Mouse (Mus musculus) cerebellum, postnatal 4 days (tissue): ENCODE results near the gene Ccdc85c.

ENCODE experiments used
- DNase-seq, 2 experiments: peaks; one replicate each; pipeline ENCODE4 v3.0.0; 2022; ENCODE audit warnings: low spot score in 2 of 2, mixed read lengths in 1 of 2

The Ccdc85c gene

DNA sequence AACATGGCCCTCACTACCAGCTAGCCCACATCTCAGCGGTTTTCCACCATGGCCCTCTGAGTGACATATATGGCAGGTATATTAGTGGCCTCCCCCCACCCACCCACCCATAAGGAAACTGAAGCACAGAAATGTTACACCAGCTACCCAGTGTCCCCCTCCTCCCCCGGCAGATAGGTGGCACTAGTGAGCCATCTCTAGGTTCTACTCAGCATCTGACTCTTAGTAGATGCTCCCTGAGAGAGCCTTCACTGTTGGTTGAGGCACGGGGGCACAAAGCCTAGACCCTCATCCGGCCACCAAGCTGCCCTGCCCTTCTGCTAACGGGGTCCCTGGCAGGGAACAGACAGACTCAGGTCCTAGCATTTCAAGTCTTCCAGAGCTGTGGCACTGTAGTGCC lies 57.7 kb downstream of the Ccdc85c start:
- peak in 1 of 2 experiments; percentile 66 for DNase-seq

DNA sequence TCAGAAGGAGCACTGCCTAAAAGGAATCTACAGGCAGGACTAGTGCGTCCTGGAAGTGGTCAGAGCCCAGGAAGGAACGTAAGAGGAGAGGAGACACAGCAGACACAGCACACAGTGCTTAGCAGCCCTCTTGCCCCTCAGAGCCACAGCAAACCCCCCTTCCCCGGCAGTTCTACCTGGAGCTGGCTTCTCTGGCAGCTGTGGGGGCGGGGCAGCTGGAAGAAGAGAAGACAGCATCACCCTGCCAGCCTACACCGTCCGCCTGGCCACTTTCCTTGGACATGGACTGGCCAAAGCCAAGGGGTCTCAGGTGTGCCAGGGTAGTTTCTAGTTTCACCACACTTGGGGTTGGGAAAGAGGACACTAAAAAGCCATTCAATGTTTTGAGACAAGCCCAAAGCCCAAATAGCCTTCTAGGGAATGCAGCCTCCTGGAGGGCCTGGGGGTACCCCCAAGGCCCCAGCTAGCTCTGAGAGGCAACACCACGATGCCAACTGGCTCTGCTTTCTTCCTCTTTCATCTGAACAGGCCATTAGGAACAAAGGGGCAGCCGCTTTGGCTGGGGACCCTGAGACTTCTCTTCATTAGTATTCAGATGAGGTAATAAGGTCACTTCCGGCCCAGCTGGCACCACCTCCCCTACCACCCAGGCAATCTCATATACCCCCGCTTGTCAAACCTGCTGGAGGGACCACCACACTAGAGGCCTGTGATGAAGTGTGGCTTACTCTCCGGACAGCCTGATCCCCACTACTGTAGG lies 58.4 kb downstream of the Ccdc85c start:
- DNase-seq = no peak

DNA sequence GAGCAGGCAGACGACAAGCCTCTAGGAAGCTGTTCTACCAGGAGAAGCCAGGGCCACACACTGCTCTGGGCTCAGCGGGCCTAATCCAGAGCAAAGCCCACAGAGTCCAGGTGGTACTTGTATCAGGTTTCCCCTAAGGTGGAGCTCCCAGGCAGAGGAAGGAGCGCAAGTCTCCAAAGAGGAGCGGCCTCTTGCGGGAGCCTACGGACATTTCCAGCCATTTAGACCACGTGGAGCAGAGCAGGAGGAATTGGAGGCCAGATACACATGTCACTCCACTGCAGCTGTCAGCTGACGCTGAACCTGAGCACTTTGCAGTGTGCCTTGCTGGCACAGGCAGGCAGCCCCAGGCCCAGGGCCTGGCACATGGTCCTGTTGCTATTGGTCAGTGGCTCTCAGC lies 60.1 kb downstream of the Ccdc85c start:
- no peak for DNase-seq

DNA sequence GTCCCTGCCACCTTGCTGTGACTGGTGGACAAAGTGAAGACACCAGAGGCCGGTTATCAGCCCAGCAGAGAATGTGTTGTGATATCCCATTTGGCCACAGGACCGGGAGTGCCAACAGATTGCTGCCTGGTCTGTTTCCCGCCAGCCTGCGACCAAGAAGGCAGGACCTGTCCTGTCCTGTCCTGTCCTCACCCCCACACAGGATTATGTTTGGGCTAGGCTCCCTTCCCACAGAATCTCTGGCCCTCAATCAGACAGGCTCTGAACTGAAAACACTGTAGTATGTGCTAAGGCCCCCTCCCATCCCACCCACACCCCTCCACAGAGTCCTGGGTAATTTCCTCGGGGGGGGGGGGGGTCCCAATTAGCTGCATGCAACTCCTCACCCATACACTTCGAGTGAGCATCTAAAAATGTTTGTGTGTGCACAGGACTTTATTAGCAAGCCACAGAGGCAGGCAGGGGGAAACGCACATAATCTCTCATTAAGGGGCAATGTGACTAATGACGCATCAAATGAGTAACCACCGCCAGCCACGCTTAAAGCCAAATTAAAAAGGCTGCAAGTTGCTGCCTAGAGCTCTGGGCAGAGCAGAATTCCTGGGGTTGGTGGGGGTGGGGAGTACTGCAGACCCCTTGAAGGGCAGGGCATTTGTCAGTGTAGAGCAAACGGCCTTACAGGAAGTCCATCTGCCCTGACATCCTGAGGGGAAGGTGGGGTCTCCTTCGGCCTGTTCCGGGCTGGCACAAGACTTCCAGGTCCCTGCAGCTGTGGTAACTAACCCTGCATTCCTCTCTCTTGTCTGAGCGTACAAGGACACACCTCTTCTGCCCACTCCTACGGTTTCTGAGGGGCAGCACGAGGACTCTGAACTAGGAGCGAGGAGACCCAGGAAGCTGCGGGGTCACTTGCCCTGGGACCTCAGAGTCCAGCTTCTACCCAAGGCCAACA lies 61.9 kb downstream of the Ccdc85c start:
- no peak for DNase-seq

DNA sequence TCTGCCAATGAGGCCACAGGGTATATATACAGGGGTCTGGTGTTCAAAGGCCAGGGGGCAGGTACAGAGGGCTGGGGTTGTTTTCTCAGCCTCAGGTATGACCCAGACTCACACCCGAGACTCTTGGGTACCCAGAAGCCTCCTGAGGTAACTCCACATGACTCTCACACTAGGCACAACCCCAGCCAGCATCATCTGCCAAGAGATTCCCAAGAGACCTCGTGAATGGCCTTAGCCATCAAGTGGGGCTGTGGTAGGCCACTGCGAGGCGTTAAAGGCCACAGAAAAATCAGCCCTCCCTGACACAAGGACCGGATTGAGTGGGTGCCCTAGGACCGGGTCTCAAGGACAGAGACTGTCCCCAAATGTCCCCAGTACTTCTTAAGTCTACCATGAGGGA lies 62.7 kb downstream of the Ccdc85c start:
- DNase-seq = no peak

DNA sequence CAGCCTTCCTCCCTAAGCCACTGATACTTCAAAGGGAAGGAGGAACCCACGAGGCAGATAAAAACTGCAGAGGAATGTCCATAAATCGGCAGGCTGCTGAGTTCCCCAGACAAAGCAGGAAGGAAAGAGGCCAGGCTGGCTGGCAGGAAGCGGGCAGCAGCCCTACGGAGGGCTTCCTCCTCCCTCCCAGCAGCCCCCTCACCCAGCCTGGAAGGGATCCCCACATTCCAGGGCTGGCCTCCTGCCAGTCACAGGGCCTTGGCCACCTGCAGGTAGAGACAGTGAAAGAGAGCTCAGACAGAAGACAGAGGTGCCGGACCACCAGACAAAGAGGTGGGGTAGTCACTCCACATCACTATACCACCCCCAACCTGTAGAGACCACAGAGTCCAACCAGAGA lies 63.2 kb downstream of the Ccdc85c start:
- no peak for DNase-seq

DNA sequence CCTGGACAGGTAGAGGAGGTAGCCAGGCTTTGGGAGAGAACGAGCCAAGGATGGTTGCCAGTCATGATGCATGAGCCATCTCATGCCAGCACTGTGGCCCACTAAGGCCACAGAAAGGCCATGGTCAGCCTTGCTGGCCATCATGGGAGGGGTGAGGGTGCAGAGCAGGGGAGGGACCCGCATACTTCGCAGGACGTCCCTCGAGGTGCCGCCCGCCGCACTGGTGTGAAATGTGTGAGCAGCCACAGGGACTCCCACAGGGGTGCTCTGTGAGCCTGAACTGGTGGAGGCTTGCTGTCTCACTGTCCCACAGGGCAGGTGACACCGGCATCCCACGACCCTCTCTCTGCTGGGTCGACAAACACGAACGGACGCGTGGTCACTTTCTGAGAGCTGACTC lies 64.6 kb downstream of the Ccdc85c start:
- DNase-seq = no peak

DNA sequence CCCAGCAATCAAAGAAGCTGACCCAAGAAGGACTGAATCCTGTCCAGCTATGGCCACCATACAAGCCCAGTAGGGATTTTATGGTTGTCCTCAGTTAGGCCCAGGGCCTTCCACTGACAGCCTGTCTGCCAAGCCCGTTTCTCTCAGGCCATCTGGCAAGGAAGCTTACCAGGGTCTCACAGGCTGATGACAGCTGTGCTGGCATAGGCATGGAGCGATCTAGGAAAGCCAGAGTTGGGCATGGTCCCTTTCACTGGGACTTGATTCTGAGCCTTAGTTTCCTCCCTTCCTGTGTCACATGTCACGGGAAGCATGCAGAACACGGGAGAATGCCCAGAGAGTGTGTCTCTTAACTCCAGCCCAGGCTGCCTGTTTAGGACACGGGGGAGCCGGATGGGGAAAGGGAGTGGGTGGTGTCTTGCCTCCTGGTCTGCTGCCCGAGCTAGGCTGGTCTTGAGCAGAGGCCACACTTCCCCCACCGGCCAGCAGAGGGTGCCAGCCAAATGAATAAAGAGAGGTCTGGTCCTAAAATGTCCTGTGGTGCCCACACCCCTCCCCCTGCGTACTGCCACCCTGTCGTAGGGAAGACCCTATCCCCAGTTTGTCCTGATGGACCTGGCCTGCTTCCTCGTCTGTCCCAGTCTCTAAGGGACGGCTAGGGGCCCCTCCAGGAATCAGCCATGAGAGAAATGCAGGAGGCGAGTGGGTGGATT lies 66.3 kb downstream of the Ccdc85c start:
- DNase-seq = peak in 1 of 2 experiments; percentile 83

DNA sequence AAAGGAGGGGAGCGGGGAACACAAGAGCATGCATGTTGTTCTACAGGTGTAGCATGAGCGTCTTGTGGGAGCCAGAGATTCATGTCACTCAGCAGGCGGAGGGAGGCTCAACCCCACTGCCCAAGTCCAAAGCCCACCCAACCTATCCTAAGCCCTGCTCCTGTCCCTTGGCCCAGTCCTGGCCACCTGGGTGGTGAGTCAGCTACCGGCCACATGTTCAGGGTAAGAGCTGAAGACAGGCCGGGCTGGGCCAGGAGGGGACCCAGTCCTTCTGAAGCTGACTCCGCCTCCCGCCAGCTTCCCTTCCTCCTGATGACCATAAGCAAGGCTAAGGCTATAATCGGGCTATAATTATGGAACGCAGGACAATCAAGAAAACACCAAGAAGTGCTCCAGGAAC lies 67.0 kb downstream of the Ccdc85c start:
- no peak for DNase-seq

DNA sequence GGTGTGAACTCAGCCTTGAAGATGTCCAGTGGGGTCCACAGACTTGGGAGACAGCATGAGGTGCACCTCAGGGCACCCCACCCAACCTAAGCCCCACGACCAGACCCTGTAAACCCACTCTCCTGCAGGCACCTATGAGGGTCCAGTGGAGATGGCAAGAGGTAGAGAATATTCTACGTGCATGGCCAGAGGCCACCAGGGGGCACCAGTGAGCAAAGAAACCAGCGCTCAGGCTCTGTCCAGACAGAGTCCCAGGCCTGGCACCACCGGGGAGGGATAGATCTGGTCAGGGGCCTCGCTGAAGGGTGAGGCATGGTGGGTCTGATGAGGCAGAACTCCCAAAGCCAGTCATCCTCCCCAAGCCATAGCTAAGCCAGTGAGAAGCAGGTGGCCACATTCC lies 68.6 kb downstream of the Ccdc85c start:
- DNase-seq = peak; percentile 84 to 92

DNA sequence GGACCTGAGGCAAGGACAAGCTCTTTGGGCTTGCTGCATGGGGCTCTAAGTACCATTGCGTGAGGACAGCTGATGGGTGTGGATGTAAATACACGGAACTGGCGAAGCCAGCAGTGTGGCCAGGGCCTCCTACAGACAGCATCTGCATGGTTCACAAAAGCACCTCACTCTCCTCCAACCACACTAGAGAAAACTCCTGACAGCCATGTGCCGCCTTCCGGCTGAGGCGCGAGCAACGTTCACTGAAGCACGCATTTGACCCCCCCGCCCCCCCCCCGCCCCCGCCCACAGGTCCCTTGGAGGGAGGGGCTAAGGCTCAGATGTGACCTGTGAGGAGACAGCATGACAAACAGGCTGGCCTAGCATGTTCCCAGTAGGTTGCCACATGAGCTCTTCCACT lies 70.2 kb downstream of the Ccdc85c start:
- no peak for DNase-seq

DNA sequence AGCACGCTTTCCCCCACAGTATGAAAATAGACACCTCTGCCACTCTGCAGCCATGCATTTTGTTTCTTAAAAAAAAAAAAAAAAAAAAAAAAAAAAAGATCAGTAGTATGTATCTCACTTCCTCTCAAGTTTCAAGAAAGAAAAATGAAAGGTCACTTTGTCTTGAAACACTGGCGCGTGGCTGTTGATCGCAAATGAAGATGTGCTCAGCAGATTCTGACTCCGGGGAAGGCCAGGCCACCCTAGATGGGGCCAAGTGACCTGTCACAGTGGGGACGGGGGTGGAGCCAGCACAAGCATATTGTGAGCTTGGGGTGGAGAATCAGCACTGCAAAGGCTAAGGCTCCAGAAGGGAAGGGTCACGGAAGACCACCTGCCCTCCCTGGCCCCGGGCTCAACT lies 71.3 kb downstream of the Ccdc85c start:
- DNase-seq = no peak

DNA sequence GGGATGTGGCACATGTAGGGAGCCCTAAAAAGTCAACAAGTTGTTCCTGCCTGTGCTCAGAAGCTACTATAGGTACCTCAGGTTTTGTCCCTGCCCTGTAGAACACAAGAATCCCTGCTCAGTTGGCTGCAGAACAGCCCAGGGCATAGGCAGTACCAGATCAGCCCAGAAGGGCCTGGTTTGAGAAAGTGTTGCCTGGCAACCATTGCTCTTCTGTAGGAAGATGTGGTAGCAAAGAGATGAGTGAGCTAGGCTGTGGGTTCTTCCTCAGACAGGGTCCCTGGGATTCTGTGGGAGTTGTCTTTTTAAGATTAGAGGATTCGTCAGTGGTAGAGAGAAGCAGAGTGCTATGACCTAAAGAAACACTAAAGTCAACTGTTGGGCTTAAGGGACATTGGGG lies 75.1 kb downstream of the Ccdc85c start:
- no peak for DNase-seq

DNA sequence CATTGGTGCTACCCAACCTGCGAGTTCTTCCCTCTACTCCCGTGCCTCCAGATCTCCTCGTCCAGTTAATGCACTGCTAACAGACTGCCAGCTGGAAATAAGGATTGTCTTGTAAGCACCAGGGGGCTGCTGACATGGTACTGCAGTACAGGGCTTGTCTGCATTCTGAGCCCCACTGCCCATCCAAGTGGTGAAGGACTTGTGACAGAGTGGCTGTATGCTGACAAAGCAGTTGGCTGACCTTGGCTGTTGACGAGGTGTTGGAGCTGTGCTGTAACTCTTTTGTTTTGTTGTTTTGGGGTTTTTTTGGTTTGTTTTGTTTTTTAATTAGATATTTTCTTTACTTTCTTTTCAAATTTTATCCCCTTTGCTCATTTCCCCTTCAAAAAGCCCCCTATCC lies 76.8 kb downstream of the Ccdc85c start:
- DNase-seq = no peak

DNA sequence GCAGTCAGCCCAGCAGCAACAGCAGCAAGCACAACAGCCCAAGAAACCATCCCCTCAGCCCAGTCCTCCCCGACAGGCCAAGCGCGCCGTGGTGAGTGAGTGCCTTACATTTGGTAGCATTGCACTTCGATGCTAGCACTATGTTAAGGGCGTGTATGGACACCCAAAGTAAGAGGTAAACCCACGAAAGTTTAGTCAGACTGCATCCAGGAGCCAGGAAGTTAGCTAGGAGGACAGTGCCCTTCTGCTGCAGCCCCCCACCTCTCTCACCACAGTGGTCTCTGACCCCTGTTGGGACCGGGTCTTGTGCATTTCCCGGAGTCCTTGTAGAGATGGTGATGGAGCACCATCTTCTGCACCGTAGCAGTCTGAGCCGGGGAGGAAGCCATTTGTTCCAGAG lies 79.5 kb downstream of the Ccdc85c start:
- DNase-seq = no peak

DNA sequence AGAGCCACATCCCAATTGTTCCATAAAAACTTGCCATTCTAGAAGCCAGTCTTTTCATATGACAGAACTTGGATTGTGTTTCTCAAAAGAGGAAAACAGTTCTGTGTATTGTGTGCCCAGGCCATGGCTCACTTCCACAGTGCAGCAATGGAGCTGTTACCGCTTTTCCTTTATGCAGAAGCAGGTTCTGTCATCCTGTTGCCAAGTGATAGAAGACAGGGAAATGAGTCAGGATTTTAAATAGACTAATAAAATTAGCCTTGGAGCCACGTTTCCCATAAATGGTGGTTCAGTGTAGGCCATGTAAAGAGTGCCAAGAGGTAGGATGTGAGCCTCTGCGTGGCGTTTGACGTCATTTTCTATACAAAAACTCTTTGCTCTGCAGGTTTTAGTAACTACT lies 81.3 kb downstream of the Ccdc85c start:
- DNase-seq = no peak

DNA sequence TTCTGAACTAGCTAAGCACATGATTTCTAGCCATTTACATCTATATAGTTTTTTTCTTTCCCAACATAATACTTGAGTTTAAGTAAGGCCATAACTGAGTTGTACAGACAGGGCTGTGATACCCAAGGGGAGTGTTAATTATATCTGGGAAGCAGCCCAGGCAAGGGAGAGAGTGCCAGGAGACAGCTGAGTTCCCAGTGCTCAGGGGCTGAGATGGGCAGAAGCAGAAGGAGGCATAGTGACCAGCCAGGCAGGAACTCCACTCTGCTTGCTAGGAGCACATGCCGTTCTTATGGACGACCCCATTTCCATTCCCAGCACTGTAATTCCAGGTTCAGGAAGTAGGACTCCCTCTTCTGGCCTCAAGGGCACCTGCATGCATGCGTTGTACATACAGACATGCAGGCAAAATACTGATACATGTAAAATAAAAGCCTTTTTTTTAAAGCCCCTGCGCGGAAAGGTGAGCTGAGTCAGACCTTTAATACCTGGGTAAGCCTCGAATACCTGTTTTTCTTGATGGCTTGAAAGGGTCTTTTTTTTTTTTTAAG lies 87.6 kb downstream of the Ccdc85c start:
- no peak for DNase-seq

DNA sequence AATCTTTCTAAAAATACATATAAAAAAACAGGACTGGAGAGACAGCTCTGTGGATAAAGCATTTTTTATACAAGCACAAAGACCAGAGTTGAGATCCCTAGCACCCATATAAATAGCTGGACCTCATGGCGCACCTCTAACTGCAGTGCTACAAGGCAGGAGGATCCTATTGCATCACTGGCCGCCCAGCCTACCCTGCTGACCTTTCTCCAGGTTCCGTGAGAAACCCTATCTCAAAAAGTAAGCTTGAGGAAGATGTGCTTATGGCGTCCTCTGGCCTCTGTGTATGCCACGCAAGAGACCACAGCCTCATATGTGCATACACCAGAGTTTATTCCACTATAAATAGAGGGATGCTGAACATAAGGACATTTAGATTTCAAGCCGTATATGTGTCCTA lies 93.5 kb downstream of the Ccdc85c start:
- DNase-seq = no peak

DNA sequence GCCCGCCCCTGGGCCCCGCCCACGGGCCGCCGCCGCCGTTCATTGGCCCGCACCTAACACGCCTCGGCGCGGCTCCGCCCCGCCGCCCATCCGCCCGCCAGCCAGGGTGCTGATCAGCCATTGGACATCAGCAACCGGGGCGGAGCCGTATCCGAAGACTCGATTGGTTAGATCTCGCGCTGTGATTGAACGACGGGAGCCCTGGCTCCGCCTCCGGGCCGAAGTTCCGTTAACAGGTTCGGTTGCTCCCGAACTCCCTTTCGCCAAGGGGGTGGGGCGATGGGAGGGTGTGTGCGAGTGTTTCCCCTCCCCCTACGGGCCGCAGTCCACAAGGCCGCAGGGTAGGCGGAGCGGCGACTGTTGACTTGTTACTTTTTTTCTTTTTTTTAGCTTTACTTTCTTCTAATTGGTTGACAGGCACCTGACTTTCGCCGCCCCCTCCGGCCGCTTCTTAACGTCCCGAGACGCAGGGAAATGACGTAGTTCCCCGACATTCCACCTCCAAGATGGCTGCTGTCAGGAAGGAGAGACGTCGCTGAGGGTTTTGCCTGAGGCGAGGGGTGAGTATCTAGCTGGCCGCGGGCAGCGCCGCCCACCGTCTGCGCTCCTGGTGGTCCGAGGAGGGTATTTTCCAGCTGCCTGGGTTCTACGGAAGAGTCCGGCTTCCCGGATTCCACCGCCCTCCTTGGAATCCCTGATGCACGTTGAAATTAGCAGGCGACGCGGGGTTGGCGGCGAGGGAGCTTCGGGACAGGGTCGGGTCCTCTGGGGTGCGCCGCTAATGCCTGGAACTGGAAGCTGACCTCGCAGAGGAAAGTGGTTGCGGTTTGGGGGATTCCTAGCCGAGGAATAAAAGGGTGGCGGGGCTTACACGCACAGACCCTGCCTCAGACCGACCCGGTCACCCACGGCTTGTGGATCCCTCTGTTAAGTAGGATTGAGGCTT lies 95.6 kb downstream of the Ccdc85c start, which contains the start of gene Ccnk:
Gene Ccnk, plus strand, starts transcription at position 259 of the 946 bp plus-strand sequence.
- peak; percentile 94 to 98 for DNase-seq

DNA sequence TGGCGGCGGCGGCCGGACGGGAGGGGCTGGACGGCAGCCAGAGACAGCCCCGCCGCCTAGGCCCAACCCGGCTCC lies 96.1 kb downstream of the Ccdc85c start, which contains the start of gene Setd3:
Gene Setd3, minus strand, starts transcription at position 69 of the 75 bp plus-strand sequence.
- no peak for DNase-seq
